In the genomic region with DNA sequence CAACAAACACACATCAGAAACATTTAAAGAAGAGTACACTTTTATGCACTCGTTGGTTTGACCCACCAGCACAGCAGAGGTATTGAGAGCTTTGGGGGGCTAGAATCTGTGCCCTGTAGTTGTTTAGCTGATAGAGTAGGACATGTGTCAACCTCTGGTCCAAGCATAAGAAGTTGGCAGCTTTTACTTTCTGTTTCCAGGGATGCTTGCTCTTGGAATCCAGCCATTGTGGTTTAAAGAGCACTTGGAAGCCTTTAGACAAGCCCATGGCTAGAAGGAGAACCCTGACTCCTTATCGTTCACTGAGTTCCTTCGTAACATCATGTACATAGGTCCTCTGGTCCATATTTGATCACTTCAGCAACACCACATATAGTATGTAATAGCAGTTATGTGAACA, we compare ENCODE assay signal across 20 mouse cellular contexts.
DNase-seq lines count a peak whose midpoint lies in the region; ATAC-seq and TF ChIP-seq lines count a peak whose summit lies in the region.
"Had no signal": no experiment of that assay in that cellular context is flagged by ENCODE, and none has a peak within 500 bp of the region (broad histone marks: within the 10 kb centered on the region; RNA-seq: fewer than 3 reads in every experiment).

No protein-coding gene starts in this region.

- H3K27ac ChIP-seq in intestine, embryonic 14.5 days (ENCODE audit: low read depth), result peak overlapping the region; percentile 75
- no peak overlapping the region for H3K27ac ChIP-seq in intestine, postnatal 0 days (ENCODE audit: low read depth, low read length)
- no peak overlapping the region for H3K27ac ChIP-seq in liver, adult 2 months (replicated peaks; ENCODE audit: insufficient read depth, low read depth, low read length)
- no peak overlapping the region for H3K27ac ChIP-seq in liver, embryonic 12.5 days
- H3K27ac ChIP-seq: embryonic facial prominence, embryonic 13.5 days; forebrain, embryonic 12.5 days; heart, adult 2 months; hindbrain, embryonic 14.5 days had no signal

- no peaks in the 10 kb centered on the region for H3K9me3 ChIP-seq in intestine, embryonic 14.5 days (ENCODE audit: control insufficient read depth, low read length)
- no peaks in the 10 kb centered on the region for H3K9me3 ChIP-seq in intestine, postnatal 0 days (ENCODE audit: control insufficient read depth)
- no peaks in the 10 kb centered on the region for H3K9me3 ChIP-seq in liver, embryonic 12.5 days (replicated peaks)
- H3K9me3 ChIP-seq: embryonic facial prominence, embryonic 13.5 days; forebrain, embryonic 12.5 days; heart, embryonic 12.5 days had no signal

- H3K4me3 ChIP-seq in intestine, embryonic 14.5 days (ENCODE audit: low read depth, low read length), result no peak overlapping the region
- H3K4me3 ChIP-seq in intestine, postnatal 0 days (ENCODE audit: low read depth, low read length), result no peak overlapping the region
- H3K4me3 ChIP-seq in liver, adult 2 months (ENCODE audit: insufficient read depth, low read depth, low read length), result no peak overlapping the region
- H3K4me3 ChIP-seq in liver, embryonic 12.5 days, result no peak overlapping the region
- H3K4me3 ChIP-seq: embryonic facial prominence, embryonic 13.5 days; forebrain, embryonic 12.5 days; heart, adult 2 months; heart, embryonic 12.5 days had no signal

- WGBS in intestine, embryonic 14.5 days, result 88% methylated on average over 3 of the region's 3 CpGs
- WGBS in intestine, postnatal 0 days, result 79% methylated on average over 3 of the region's 3 CpGs
- 80% methylated on average over 3 of the region's 3 CpGs for WGBS in liver, adult 2 months
- WGBS in liver, embryonic 12.5 days (ENCODE audit: insufficient replicate concordance), result 71% methylated on average over 3 of the region's 3 CpGs

- no peak for TF ChIP-seq POLR2A in liver, adult 2 months (IDR thresholded peaks at IDR 0.05; ENCODE audit: extremely low read depth, insufficient read depth, low read length)

- DNase-seq in cerebellum, postnatal 10 days, result peak; percentile 22 to 29
- DNase-seq in cerebellum, adult 18-20 months, result no peak
- no peak for DNase-seq in intestine, embryonic 14.5 days (ENCODE audit: low spot score)
- DNase-seq in liver, adult 2 months (ENCODE audit: extremely low read depth, low read depth, low spot score), result peak; percentile 24
- peak; percentile 61 for DNase-seq in adipocyte (ENCODE audit: low spot score)
- DNase-seq in adrenal gland, postnatal 36 days, result no peak
- DNase-seq: adrenal gland, postnatal 25 days; cerebellum, adult 11 months; gastrocnemius, postnatal 10 days; heart, adult 2 months; heart, postnatal 4 days had no signal

- H3K36me3 ChIP-seq in intestine, embryonic 14.5 days (ENCODE audit: control insufficient read depth, insufficient read depth, low read length), result no peaks in the 10 kb centered on the region
- no peaks in the 10 kb centered on the region for H3K36me3 ChIP-seq in intestine, postnatal 0 days (ENCODE audit: control insufficient read depth, insufficient read depth)
- H3K36me3 ChIP-seq in liver, adult 2 months (ENCODE audit: control insufficient read depth, insufficient read depth, low read length), result no peaks in the 10 kb centered on the region; the same call in 1 of the 2 replicates
- H3K36me3 ChIP-seq in liver, embryonic 12.5 days, result no peaks in the 10 kb centered on the region
- H3K36me3 ChIP-seq: embryonic facial prominence, embryonic 13.5 days; forebrain, embryonic 12.5 days; heart, embryonic 12.5 days had no signal

- H3K9ac ChIP-seq in intestine, embryonic 14.5 days (ENCODE audit: low read length), result no peak overlapping the region
- no peak overlapping the region for H3K9ac ChIP-seq in intestine, postnatal 0 days (ENCODE audit: low read depth, low read length)
- no peak overlapping the region for H3K9ac ChIP-seq in liver, adult 2 months (ENCODE audit: low read depth, low read length)
- no peak overlapping the region for H3K9ac ChIP-seq in liver, embryonic 12.5 days
- H3K9ac ChIP-seq: embryonic facial prominence, embryonic 13.5 days; forebrain, embryonic 12.5 days; heart, embryonic 12.5 days; hindbrain, embryonic 14.5 days had no signal

- H3K4me2 ChIP-seq in intestine, embryonic 14.5 days (ENCODE audit: low read length), result no peak overlapping the region
- no peak overlapping the region for H3K4me2 ChIP-seq in intestine, postnatal 0 days (replicated peaks; ENCODE audit: low read depth)
- H3K4me2 ChIP-seq in liver, embryonic 12.5 days, result no peak overlapping the region
- H3K4me2 ChIP-seq: embryonic facial prominence, embryonic 13.5 days; forebrain, embryonic 12.5 days; heart, embryonic 12.5 days; hindbrain, embryonic 14.5 days had no signal

- no peaks in the 10 kb centered on the region for H3K27me3 ChIP-seq in intestine, embryonic 14.5 days (replicated peaks; ENCODE audit: control insufficient read depth, insufficient read depth, low read length)
- no peaks in the 10 kb centered on the region for H3K27me3 ChIP-seq in intestine, postnatal 0 days (replicated peaks; ENCODE audit: control insufficient read depth, insufficient read depth, low read length)
- H3K27me3 ChIP-seq in liver, adult 2 months (ENCODE audit: control insufficient read depth, insufficient read depth, low read length), result no peaks in the 10 kb centered on the region
- H3K27me3 ChIP-seq in liver, embryonic 12.5 days (replicated peaks), result no peaks in the 10 kb centered on the region; the same call in 1 of the 2 replicates
- H3K27me3 ChIP-seq: embryonic facial prominence, embryonic 13.5 days; heart, embryonic 12.5 days; Patski had no signal

- ATAC-seq in intestine, embryonic 14.5 days (replicated peaks; ENCODE audit: low FRiP score, low TSS enrichment, low read depth), result no peak
- no peak for ATAC-seq in intestine, postnatal 0 days
- no peak for ATAC-seq in liver, embryonic 12.5 days
- ATAC-seq: activated CD4-positive, CD25-positive, alpha-beta regulatory T cell, adult 4 months; forebrain, embryonic 16.5 days; Patski had no signal

- no peak for TF ChIP-seq CTCF in intestine, postnatal 0 days (IDR thresholded peaks at IDR 0.05; ENCODE audit: low read depth)
- TF ChIP-seq CTCF in liver, adult 2 months (IDR thresholded peaks at IDR 0.05; ENCODE audit: low read depth, low read length), result no peak

- H3K79me2 ChIP-seq in liver, adult 2 months (ENCODE audit: control insufficient read depth, insufficient read depth, low read length), result no peaks in the 10 kb centered on the region

- peaks cover 22% of the 10 kb centered on the region for H3K4me1 ChIP-seq in intestine, embryonic 14.5 days (replicated peaks; ENCODE audit: control insufficient read depth, insufficient read depth, low read length)
- no peaks in the 10 kb centered on the region for H3K4me1 ChIP-seq in intestine, postnatal 0 days (replicated peaks; ENCODE audit: control insufficient read depth, insufficient read depth, low read length)
- H3K4me1 ChIP-seq in liver, adult 2 months (ENCODE audit: control insufficient read depth, insufficient read depth, low read length), result no peaks in the 10 kb centered on the region
- no peaks in the 10 kb centered on the region for H3K4me1 ChIP-seq in liver, embryonic 12.5 days

Comparison
In these comparisons a context has a peak if more than half of its experiments do, and no peak if none do; other contexts are left out.
1. DNase-seq: peak in cerebellum, postnatal 10 days (2 of 2), liver, adult 2 months (single experiment) and adipocyte (single experiment); none in cerebellum, adult 18-20 months (0 of 2), intestine, embryonic 14.5 days (single experiment) and adrenal gland, postnatal 36 days (0 of 2).